Mouse (Mus musculus) embryo, embryonic 11.5 days (tissue): ENCODE measurements around the gene Lpin3.

Experiments used
- DNase-seq: peaks from one replicate; pipeline ENCODE4 v3.0.0-alpha.2; 2012; ENCODE audit warnings: low read depth, low spot score

The Lpin3 gene

DNA sequence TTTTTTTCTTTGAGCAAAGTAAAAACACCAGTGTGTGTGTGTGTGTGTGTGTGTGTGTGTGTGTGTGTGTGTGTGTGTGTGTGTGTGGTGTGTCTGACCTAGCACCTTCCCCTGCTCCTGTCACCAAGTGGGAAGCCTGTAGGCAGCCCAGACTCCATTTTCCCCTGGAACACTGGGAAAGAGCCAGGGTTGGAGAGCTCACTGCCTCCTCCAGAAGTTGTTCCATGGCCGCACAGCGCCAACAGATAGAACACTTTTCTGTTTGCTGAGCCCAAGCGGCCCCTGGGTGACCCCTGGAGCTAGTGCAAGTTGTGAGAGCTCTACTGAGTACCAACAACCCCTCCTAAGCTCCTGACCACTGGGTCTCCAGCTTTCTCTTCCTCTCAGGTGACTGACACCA, 52.5 kb downstream of the Lpin3 start:
- DNase-seq, result no peak

DNA sequence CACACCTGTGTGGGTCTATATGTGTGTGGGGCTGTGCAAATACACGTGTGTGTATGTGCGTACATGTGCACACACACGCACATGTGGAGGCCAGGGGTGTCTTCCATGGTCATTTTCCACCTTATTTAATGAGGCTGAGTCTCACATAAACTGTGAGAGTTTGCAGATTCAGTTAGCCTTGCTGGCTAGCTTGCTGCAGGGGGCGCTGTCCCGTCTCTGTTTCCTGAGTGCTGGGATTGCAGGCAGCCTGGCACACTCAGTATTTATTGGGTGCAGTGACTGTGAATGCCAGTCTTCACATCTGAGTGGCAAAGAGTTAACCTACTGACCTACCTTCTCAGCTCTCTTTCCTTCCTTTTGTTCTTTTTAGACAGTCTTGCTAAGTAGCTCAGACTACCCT, 53.4 kb downstream of the Lpin3 start:
- no peak for DNase-seq

DNA sequence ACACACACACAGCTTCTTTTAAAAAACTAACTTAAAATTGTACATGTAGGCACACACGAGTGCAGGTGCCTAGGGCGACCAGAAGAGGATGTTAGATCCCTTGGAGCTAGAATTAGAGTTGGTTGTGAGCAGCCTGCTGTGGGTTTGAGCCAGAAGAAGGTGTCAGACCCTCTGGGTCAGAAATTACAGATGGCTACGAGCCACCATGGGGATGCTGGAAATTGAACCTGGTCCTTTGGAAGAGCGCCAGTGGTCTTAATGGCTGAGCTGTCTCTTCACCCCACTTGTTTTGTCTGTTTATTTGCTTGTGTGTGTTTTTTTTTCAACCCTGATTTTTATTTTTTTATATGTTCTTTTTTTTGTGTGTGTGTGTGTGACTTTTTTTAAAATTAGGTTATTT, 54.0 kb downstream of the Lpin3 start:
- DNase-seq, result no peak

DNA sequence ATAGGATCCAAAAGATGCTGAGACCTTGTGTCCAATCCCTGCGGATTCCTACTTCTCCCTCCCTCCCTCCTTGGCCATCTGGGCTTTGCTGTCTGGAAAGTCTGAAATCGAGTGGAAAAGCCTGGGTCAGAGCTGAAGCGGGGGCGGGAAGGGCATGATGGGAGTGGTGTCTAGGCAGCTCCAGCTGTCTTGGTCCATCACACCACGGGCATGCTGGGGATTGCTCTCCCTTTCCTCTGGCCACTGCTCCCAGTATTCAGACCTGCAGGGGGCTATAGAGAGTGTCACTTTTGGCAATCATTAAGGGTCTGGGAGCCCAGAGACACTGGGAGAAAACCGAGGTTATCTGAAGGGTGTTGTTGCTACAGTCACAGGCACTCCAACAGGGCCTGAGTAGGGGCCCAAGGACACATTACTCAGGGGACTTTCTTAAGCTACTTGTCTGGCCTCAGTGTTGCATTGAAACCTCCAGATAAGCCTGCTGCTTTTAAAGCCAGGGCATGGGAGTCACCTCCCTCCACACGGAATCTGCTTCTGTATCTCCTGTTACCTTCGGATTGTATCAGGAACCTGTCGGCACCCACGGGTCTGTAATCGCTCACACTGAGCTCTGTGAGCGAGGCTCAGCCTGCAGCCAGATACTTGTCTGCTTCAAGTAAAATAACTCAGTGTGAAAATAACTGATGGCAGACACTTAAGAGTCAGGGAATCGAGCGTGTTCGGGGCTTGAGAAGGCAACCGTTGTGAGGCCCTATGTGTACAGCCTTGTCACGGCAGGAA, 60.6 kb downstream of the Lpin3 start:
- DNase-seq, result no peak

DNA sequence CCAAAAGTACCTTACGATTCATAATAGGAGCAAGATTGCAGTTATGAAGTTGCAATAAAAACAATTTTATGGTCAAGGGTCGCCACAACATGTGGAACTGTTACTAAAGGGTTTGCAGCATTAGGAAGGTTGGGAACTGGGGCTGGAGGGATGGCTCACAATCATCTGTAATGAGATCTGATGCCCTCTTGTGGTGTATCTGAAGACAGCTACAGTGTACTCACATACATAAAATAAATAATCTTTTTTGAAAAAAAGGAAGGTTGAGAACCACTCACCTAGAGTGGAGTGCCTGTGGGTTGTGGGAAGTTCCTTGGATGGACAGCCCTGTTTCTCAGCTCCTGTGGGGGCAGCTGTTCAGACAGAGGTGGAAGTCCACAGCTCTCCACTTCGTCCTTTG, 62.0 kb downstream of the Lpin3 start:
- DNase-seq, result no peak

DNA sequence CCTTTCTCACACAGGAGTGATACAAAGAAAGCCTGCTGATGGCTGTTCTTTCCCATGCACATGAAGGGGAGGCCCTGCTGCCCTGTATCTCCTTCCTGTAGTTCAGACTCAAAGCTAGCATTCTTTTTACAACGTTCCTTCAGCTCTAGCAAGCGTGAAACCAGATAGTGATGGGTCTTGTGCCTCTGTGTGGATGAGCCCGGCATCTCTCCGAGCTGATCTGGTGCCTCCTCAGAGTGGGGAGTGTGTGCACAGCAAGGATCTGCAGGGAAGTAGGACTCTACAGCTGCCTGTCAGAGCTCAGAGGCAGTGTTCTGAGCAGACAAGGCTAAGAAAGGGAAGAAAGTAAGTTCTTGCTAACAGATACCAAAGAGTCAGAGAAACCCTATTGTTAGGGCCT, 71.1 kb downstream of the Lpin3 start:
- DNase-seq, result no peak

DNA sequence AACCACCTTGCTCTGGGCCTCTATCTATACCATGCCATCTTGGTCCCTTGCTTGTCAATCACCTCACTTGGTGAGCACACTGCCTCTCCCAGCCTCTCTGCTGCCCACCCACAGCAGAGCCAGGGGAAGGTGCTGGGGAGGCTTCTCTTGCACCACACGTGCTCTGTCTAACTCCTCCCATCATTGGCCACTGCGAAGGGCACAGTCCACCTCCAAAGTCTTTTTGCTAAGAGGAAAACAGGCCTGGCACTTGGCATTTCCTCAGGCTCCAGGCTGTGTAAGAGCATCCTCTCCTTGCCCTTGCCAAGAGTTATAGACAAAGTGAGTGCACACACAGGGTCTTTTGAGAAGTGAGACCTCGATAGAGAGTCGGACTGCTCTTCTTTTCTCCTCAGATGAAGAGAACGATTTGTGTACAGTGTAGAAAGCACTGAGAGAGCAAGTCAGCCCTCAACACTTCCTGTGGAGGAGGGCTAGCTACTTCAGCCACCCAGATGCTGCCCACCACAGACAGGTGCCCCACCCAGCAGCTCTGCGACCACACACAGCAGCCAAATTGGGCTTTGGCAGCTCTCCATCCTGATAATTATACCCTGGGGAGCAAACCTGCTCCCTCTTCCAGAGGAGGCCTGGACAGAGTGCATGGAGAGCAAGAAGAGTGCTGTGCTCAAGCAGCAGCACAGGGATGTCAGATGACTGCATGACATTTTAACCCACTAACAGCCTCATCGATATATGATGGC, 72.8 kb downstream of the Lpin3 start:
- no peak for DNase-seq

DNA sequence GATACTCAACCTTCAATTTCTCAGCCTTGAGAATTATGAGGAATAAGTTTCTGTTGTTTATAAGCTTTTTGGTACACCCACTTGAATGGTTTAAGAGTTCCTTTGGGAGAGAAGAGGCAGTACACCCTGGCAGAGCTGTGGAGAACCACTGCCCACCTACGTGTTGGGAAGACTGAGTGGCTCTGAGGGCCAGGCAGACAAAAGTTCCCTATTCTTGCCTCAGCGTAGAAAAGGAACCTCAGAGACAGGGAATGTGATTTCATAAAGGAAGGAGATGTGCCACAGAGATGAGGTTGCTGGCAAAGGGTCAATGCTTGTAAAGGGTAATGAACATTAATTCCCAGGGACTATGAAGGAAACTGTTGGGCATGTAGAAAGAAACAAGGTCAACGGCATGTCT, 74.1 kb downstream of the Lpin3 start:
- DNase-seq, result no peak

DNA sequence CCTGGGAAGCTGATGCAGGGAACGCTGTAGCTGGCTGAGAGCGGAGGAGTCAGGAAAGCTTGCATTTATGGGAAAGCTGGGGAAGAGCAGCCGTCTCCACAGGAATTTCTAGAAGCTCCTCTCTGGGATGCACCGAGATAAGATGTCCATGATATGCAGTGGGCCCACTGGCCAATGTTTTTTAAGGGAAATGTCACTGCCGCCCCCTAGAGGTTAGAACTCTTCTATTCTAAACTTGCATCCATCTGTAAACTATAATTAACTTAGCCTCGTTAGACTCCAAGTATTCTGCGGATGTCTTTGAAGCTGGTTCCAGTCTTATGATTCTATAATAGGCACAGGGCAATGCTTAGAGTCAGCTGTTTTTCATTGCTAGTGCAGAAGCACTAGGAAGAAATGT, 74.9 kb downstream of the Lpin3 start:
- DNase-seq, result no peak
